Mouse (Mus musculus): ENCODE measurements at regions not wholly inside any gene's neighbourhood (a gene's known extent, or its start where the extent isn't known, plus 50 kb on each side); places are given as distances from the start of the nearest gene placed in this dataset.

- H3K36me3 ChIP-seq, result no peaks in the 10 kb centered on the region
- H3K4me1 ChIP-seq, result no peaks in the 10 kb centered on the region
- H3K27ac ChIP-seq (replicated peaks), result no peak overlapping the region
- H3K9me3 ChIP-seq, result no peaks in the 10 kb centered on the region
- H3K9ac ChIP-seq (replicated peaks), result no peak overlapping the region
- H3K4me2 ChIP-seq (replicated peaks), result no peak overlapping the region
- no peaks in the 10 kb centered on the region for H3K27me3 ChIP-seq
- no peak overlapping the region for H3K4me3 ChIP-seq
- WGBS, result 44% methylated on average over 7 of the region's 7 CpGs
- no peak for ATAC-seq (replicated peaks)
Observed at GRCm38 (mm10) chr9:115646226-115646625, 263.0 kb upstream of the Gadl1 start.

DNA sequence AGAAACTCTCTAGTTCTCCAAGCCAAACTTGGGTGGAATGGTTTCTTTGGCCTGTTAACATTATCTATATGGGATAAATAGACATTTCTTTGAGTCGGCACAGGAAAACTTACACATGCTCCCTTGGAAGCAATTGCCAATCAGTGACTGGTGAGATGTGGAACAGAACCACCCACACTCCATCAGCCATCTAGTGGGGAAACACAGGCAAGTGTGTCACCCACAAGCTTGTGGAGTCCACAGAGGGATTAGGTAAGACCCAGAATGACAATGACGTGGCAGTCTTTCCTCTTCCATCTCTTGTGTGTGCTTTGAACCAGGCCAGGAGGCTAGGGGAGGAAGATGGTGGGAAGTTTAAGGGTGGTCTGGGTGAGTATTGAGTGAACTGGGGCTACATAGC, 257.5 kb upstream of the Gadl1 start:
- no peaks in the 10 kb centered on the region for H3K27me3 ChIP-seq
- no peak overlapping the region for H3K4me3 ChIP-seq
- 95% methylated on average over 2 of the region's 2 CpGs for WGBS
- no peak overlapping the region for H3K9ac ChIP-seq (replicated peaks)
- no peak for ATAC-seq (replicated peaks)
- H3K36me3 ChIP-seq, result no peaks in the 10 kb centered on the region
- no peaks in the 10 kb centered on the region for H3K9me3 ChIP-seq
- no peak overlapping the region for H3K4me2 ChIP-seq (replicated peaks)
- no peaks in the 10 kb centered on the region for H3K4me1 ChIP-seq
- no peak overlapping the region for H3K27ac ChIP-seq (replicated peaks)

DNA sequence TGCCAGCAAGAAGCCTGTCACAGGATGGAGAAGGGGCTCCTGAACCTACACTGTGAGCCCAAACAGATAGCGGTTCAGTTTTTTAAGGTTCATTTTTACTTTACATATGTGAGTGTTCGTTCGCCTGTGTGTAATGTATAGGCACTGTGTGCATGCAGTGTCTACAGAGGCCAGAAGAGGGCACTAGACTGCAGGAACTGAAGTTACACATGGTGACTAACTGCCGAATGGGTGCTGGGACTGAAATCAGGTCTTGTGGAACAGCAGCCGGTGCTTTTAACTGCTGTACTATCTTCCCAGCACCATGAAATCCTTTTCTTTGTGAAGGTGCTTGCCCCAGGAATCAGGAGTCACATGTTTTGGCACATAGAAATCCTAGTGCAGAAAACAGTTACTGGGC, 256.1 kb upstream of the Gadl1 start:
- H3K9ac ChIP-seq (replicated peaks), result no peak overlapping the region
- H3K4me3 ChIP-seq, result no peak overlapping the region
- 93% methylated on average over 5 of the region's 5 CpGs for WGBS
- no peak overlapping the region for H3K27ac ChIP-seq (replicated peaks)
- no peak for ATAC-seq (replicated peaks)
- no peaks in the 10 kb centered on the region for H3K36me3 ChIP-seq
- H3K4me2 ChIP-seq (replicated peaks), result no peak overlapping the region
- no peaks in the 10 kb centered on the region for H3K4me1 ChIP-seq
- H3K27me3 ChIP-seq, result no peaks in the 10 kb centered on the region
- no peaks in the 10 kb centered on the region for H3K9me3 ChIP-seq

GRCm38 (mm10) chr9:115654933-115655332, 254.3 kb upstream of the Gadl1 start:
- no peaks in the 10 kb centered on the region for H3K4me1 ChIP-seq
- no peak overlapping the region for H3K4me2 ChIP-seq (replicated peaks)
- no peak for ATAC-seq (replicated peaks)
- no peak overlapping the region for H3K4me3 ChIP-seq
- no peak overlapping the region for H3K9ac ChIP-seq (replicated peaks)
- no peak overlapping the region for H3K27ac ChIP-seq (replicated peaks)
- 76% methylated on average over 6 of the region's 6 CpGs for WGBS
- 0 out of 2 replicates have a peak, but pooled peaks cover 3% of the 10 kb centered on the region for H3K9me3 ChIP-seq
- H3K36me3 ChIP-seq, result no peaks in the 10 kb centered on the region
- no peaks in the 10 kb centered on the region for H3K27me3 ChIP-seq

GRCm38 (mm10) chr9:115656538-115656937, 252.7 kb upstream of the Gadl1 start:
- Histone ChIP-seq H3K4me1 (no peaks in the 10 kb centered on the region), H3K4me3 (no peak overlapping the region), H3K9me3 (0 out of 2 replicates have a peak, but pooled peaks cover 3% of the 10 kb centered on the region), H3K9ac (replicated peaks) (no peak overlapping the region), H3K27ac (replicated peaks) (no peak overlapping the region), H3K36me3 (no peaks in the 10 kb centered on the region), H3K4me2 (replicated peaks) (no peak overlapping the region), H3K27me3 (no peaks in the 10 kb centered on the region)
- 67% methylated on average over 2 of the region's 2 CpGs for WGBS
- no peak for ATAC-seq (replicated peaks)

DNA sequence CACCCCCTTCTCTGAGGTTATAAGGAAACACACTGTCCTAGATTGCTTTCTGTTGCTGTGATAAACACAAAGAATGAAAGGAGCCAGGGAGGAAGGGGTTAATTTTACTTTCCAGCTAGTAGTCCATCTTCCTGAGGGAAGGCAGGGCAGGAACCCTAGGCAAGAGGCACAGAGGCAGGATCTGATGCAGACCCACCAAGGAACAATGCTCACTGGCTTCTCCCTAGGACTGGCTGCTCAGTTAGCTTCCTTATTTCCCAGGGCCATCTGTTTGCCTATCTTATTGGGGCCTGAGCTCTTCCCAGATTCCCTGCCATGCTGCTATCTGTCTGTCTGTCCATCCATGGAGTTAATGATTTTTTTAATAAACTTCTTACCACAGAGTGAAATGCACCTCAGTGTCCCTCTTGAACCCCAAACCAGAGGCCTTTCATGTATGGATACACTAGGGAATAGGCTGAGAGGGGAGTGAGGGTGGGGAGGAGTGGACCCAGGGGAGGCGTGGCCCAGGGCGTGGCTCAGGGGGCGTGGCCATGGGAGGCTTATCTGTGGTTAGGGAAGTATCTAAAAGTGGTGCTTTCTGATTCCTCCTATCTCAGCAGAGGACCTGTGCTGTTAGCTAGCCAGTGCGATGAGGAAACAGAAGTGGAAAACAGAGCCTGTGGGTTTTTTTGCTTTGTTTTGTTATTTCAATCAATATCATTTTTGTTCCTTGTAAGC, 252.1 kb upstream of the Gadl1 start:
- H3K4me2 ChIP-seq (replicated peaks), result no peak overlapping the region
- no peak overlapping the region for H3K27ac ChIP-seq (replicated peaks)
- no peak for ATAC-seq (replicated peaks)
- H3K4me1 ChIP-seq, result no peaks in the 10 kb centered on the region
- no peaks in the 10 kb centered on the region for H3K27me3 ChIP-seq
- H3K9ac ChIP-seq (replicated peaks), result no peak overlapping the region
- no peak overlapping the region for H3K4me3 ChIP-seq
- 0 out of 2 replicates have a peak, but pooled peaks cover 3% of the 10 kb centered on the region for H3K9me3 ChIP-seq
- 64% methylated on average over 4 of the region's 4 CpGs for WGBS
- no peaks in the 10 kb centered on the region for H3K36me3 ChIP-seq

GRCm38 (mm10) chr9:115658477-115658876, 250.8 kb upstream of the Gadl1 start:
- no peak overlapping the region for H3K9ac ChIP-seq (replicated peaks)
- H3K27me3 ChIP-seq, result no peaks in the 10 kb centered on the region
- WGBS, result 93% methylated on average over 5 of the region's 5 CpGs

GRCm38 (mm10) chr9:115660371-115660770, 248.9 kb upstream of the Gadl1 start:
- ATAC-seq (replicated peaks), result no peak
- Histone ChIP-seq H3K36me3 (no peaks in the 10 kb centered on the region), H3K4me3 (no peak overlapping the region), H3K9ac (replicated peaks) (no peak overlapping the region), H3K27ac (replicated peaks) (no peak overlapping the region), H3K9me3 (0 out of 2 replicates have a peak, but pooled peaks cover 3% of the 10 kb centered on the region), H3K4me1 (no peaks in the 10 kb centered on the region), H3K27me3 (no peaks in the 10 kb centered on the region), H3K4me2 (replicated peaks) (no peak overlapping the region)
- 85% methylated on average over 1 of the region's 1 CpGs for WGBS

More at GRCm38 (mm10) chr9:115658477-115658876, 250.8 kb upstream of the Gadl1 start:
- no peaks in the 10 kb centered on the region for H3K36me3 ChIP-seq
- H3K4me3 ChIP-seq, result no peak overlapping the region
- H3K9me3 ChIP-seq, result 0 out of 2 replicates have a peak, but pooled peaks cover 3% of the 10 kb centered on the region
- no peaks in the 10 kb centered on the region for H3K4me1 ChIP-seq
- H3K27ac ChIP-seq (replicated peaks), result no peak overlapping the region
- ATAC-seq (replicated peaks), result no peak
- H3K4me2 ChIP-seq (replicated peaks), result no peak overlapping the region

GRCm38 (mm10) chr9:115661834-115662425, 247.3 kb upstream of the Gadl1 start:
- 10% methylated on average over 5 of the region's 5 CpGs for WGBS
- Histone ChIP-seq H3K4me2 (replicated peaks) (no peak overlapping the region), H3K27me3 (no peaks in the 10 kb centered on the region), H3K4me3 (no peak overlapping the region), H3K27ac (replicated peaks) (no peak overlapping the region), H3K9me3 (0 out of 2 replicates have a peak, but pooled peaks cover 3% of the 10 kb centered on the region), H3K9ac (replicated peaks) (no peak overlapping the region), H3K36me3 (no peaks in the 10 kb centered on the region), H3K4me1 (no peaks in the 10 kb centered on the region)
- no peak for ATAC-seq (replicated peaks)

DNA sequence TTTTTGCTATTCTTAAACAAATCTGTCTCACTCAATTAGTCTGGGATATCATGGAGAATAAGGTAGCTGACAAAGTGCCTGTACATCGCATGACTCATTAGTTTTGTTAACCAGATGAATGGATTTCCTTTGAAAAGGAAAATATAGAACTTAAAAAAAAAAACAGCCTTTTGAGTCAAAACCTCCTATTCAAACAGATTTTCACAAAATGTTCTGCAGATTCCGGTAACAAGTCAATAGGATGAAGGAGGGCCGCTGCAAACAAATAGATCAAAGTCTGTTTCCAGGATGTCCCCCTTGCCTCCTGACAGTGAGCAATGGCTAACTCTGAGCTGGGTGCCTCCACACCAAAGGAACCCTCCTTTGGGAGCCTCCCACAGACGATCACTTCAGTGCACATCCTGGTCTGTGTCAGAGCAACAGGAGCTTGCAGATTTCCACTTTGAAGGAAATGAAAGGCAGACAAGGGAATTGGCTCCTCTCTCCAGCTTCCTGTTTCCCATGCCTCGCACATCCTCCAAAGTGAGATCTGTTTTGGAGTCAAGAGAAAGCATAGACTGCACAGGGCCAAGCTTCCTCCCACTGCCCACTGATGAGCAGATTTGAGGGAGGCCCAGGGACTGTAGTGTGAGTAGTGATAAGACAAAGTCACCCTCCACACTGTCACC, 243.8 kb upstream of the Gadl1 start:
- H3K36me3 ChIP-seq, result no peaks in the 10 kb centered on the region
- no peak for ATAC-seq (replicated peaks)
- WGBS, result 26% methylated on average over 5 of the region's 5 CpGs

DNA sequence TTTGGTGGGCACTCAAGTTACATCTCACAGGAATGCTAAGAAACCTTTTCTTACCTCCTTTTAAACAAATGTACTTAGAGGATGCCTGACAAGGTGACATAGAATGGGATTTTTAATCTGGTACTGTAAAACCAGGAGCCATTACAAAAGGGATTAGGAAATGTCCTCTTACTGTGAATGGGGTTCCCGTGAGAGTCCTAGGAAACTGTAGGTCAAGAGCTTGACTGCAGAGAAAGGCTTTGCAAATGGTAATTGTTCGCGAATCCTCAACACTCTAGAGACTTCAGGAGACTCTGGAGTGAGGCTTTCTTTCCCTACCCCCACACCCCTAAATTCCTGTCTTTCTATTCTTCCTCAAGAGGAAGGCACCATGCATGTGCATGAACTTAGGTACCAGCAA, 242.7 kb upstream of the Gadl1 start:
- Histone ChIP-seq H3K9me3 (no peaks in the 10 kb centered on the region), H3K27ac (replicated peaks) (no peak overlapping the region), H3K4me1 (no peaks in the 10 kb centered on the region), H3K4me3 (no peak overlapping the region), H3K4me2 (replicated peaks) (no peak overlapping the region), H3K36me3 (no peaks in the 10 kb centered on the region), H3K9ac (replicated peaks) (no peak overlapping the region), H3K27me3 (no peaks in the 10 kb centered on the region)
- ATAC-seq (replicated peaks), result no peak
- 60% methylated on average over 3 of the region's 3 CpGs for WGBS

More for the DNA sequence above, 243.8 kb upstream of the Gadl1 start:
- Histone ChIP-seq H3K4me2 (replicated peaks) (no peak overlapping the region), H3K4me3 (no peak overlapping the region), H3K4me1 (no peaks in the 10 kb centered on the region), H3K27me3 (no peaks in the 10 kb centered on the region), H3K27ac (replicated peaks) (no peak overlapping the region), H3K9ac (replicated peaks) (no peak overlapping the region), H3K9me3 (no peaks in the 10 kb centered on the region)
